Mouse (Mus musculus) ovary, postnatal 10 days (tissue): ENCODE measurements around the gene Kremen2.

Experiments
- DNase-seq: peaks from one replicate; pipeline ENCODE4 v3.0.0; 2022; ENCODE audit warnings: low spot score

Gene Kremen2

DNA sequence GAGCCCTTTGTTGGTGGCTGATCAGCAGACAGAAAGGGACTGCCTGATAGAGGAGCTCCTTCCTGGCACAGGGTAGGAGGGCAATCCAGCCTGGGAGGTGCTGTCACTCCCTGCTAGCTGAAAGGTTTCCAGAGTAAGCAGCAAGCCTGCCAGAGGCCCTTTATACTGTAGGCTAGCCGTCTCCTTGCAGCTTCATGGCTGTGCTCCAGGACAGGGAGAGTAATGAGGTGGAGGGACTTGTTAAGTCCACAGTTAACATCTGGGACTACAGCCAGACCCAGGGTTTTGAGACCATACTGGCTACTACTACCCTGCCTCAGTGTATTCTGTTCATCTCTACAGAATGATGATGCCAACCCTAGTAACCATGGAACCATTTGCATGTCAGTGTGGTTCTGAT lies 11.3 kb downstream of the Kremen2 start:
- no peak for DNase-seq

DNA sequence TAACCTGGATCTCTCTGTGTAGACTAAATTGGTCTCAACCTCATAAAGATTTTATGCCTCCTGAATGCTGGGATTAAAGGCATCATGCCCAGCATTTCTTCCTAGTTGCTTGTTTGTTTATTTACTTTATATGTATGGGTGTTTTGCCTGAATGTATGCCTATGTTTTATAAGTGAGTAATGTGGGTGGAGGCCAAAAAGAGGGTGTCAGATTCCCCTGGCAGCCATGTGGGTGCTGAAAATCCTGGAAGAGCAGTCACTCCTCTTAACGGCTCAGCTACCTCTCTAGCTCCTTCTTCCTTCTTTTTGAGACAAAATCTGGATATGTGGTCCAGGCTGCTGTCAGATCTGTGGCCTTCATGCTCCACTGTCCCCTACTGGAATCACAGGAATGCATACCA lies 15.2 kb downstream of the Kremen2 start:
- DNase-seq = no peak

- peak; percentile 38 for DNase-seq
These were observed 18.9 kb downstream of the Kremen2 start for GRCm38 (mm10) chr17:23726758-23727142.

DNA sequence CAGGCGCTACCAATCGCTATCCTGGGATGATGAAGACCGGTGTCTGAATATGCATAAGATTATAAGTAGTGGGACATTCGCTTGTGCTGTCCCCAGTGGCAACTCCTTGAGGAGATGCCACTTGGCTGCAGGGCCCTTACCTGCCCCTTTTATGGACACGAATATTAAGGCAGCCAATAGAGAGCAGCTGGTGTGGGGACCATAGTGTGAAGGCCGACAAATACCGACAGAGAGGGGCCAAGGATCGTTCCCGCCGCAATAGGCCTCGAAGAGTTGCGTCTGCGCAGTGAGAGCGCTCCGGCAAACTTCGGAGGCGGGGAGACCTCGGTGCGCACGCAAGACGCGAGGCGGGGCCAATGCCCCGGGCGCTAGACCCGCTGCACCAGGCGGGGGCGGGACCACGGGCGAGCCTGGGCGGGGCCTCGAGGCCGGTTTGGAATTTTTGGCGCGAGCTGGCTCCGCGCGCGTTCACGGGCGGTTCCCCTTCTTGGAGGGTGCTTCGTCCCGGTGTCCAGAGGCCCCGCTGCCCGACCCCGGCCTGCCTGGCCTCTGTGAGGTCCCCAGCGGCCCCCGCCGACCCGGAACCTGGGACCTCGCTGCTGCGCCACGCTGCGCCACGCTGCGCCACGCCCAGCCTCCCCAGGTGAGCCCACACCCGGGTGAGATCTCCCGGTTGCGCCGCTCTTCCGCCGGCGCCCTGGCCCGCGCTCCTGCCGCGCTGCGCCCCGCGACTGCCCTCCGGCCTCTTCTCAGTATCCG lies 19.5 kb downstream of the Kremen2 start, which contains the start of gene Pkmyt1:
TSS of gene Pkmyt1 (plus strand) at position 338 of the 759 bp plus-strand sequence.
- DNase-seq = peak; percentile 94

DNA sequence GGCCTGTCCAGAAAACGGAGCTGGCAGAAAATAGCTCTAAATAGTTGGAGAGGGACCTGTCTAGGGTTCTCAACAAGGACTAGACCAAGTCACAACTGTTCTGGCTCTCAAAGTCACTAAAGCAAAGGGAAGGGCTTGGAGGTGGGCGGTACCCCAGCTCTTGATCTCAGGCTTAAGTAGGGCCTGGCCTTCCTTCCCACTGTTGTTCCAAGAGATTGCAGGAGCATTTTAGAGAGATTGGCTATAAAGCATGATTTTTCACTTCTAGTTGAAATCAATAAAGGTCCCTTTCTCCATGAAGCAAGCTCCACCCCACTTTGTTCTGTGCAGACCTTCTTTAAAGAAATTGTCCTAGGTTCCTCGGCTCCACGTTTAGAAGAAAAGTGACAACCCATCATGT lies 20.2 kb downstream of the Kremen2 start:
- no peak for DNase-seq

DNA sequence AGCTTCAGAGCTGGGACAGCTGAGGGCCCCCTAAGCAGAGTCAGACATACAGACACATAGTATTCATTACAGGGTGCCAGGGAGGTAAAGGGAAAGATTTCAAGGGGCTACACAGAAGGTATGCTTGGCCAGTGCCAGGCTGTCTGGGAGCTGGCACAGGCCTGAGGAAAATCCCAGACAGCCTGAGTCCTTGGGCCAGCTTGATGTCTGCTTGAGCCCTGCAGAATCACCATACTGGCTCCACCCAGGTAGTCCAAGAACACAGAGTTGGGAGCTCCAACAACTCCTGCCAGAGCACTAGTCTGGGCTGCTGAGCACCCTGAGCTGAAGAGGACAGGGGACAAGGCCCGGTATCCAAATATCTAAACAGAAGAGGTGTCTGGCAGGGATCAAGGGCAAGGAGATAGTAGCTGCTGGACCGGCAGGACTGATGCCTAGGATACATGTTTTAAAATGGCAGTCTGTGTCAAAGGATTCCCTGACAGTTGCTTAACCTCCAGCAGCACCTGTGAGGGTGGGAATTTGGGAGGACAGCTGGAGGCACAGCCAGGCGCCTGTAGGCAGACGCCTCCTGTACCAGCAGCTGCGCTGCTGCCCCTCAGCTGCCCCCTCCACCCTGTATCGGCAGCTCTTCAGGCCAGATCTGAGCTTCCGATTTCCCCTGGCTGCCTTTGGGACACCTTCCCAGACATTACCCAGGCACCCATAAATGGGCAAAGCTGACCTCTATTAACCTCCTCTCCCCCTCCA lies 23.1 kb downstream of the Kremen2 start, which contains the start of gene 1520401A03Rik:
TSS of gene 1520401A03Rik (minus strand) at position 408 of the 750 bp plus-strand sequence.
- no peak for DNase-seq

DNA sequence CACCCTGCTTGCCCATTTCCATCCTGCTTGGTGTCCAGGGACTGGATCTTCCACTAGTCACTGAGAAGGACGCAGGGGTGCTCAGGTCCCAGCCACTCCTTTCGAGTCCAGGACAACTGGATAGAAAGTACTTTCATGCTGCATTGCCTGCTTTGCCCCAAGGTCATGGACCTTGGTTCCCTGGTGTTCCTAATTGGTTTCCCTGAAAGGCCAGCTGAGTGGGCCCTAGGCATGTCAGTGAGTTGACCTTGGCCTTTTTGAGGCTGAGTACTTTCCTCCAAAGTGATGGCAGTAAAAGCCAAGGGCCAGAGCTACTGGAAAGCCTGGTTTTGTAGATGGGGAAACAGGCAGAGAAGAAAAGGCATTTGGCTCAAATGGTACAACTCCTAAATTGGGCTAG lies 23.7 kb downstream of the Kremen2 start:
- no peak for DNase-seq

DNA sequence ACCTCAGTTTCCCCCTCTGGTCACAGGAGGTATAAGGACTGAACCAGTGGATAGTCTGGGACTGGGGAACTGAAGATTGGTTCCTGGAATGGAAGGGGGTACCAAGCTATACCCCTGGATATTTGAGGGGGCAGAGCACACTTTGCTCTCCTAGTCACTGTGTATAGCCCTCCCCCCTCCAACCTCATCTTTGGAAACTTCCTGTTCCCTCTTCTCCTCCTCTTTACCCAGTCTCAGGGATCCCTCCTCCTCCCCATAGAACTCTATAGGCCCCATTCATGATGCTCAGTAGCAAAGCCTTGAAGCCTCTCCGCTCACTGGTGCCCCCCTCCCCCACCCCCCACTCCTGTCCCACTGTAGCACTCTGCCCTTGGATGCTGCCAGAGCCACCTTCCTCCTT lies 26.2 kb downstream of the Kremen2 start:
- DNase-seq = no peak

DNA sequence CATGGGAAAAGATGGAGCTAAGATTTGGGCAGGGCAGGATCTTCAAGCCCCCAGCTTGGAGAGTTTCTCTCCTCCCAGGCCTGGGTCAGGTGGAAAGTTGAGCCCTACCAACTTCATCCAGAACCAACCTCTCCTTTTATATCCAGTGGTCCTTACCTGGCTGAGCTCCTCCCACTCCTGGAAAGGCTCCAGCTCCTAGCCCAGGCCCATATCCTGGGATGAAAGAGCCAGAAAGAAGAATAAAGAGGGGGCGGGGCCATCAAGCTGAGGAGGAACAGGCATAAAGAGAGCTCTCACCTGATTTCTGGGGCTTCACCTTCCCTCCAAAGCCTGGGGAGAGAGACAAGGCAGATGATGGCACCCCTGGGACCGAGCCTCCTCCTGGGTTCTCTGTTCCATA lies 28.6 kb downstream of the Kremen2 start:
- DNase-seq = no peak

- peak; percentile 35 for DNase-seq
These were observed 39.4 kb downstream of the Kremen2 start for GRCm38 (mm10) chr17:23706212-23706611.

DNA sequence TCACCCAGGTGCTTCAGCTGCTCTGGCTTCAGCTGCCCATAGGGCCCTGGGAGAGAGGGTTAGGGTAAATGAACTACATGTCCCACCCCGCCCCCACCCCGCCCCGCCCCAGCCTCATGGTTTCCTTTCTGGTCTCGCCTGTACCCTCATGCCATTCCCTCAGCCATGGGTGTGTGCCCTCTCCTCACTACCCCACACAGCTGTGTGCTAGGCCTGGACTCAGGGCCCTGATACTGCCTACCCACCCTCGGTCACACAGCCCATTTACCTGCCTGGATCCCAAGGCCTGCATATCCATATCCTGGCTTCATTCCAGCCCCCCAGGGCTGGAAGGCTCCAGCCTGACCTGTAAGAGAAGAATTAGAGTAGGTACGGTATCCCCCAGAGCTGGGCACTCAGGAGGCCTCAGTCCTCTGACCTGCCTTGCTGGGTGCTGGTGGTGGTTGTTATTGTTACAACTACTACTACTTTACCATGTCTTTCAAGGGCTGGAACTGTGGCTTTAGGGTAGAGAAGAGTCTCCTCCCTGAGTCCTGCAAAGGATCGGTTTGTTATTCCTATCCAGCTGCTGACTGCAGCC lies 40.0 kb downstream of the Kremen2 start:
- DNase-seq = no peak

GRCm38 (mm10) chr17:23704741-23705140 lies 40.9 kb downstream of the Kremen2 start:
- DNase-seq = no peak

GRCm38 (mm10) chr17:23703301-23703700 lies 42.3 kb downstream of the Kremen2 start:
- no peak for DNase-seq

- DNase-seq = peak; percentile 60
These were observed 45.6 kb downstream of the Kremen2 start for GRCm38 (mm10) chr17:23700079-23700478.

- no peak for DNase-seq
These were observed 46.2 kb downstream of the Kremen2 start for GRCm38 (mm10) chr17:23699131-23700077.

- no peak for DNase-seq
These were observed 49.8 kb downstream of the Kremen2 start for GRCm38 (mm10) chr17:23695801-23696200.

DNA sequence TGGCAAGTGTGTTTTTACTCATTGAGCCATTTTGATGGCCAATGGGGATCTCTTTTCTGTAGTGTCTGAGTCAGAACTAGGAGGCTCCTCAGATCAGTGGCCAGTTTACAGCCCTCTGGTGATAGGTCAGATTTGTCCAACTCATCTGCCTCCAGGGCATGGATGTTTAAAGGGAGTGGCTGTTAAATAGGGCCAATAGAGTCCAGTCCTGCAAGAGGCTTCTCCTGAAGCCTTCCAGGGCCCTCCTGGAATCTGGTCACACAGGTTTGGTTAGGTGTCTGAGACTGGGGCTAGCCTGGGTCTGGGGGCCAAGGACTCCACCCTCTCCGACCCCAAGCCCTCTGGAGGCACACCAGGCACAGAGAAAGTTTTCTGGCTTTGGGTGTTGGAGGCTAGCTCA lies 51.1 kb downstream of the Kremen2 start:
- no peak for DNase-seq
